10 mouse cellular contexts compared by ENCODE assay signal in the genomic region with DNA sequence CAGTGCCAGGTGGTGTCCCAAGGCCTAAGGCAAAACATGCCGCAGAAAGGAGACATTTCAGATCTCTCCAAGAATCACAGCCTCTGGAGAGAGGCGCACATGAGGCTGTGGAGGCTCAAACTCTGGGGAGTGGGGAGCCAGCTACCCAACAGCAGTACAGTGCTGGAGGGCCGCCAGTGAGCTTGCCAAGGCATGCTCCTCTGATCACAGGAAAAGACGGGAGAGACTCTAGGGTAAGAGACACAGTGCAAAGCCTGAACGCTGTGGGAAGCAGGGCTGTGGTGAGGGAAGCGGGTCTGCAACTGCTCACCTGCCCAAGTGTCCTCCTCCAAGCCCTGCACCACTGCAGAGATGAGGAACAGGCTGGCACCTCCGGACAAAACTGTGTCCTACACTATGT. TPM values are rescaled to one million over a fixed set of nuclear protein-coding genes. Genes with fewer than 3 reads are reported as not detected.
DNase-seq lines count a peak whose midpoint lies in the region; ATAC-seq lines count a peak whose summit lies in the region.
"Had no signal": no experiment of that assay in that cellular context is flagged by ENCODE, and none has a peak within 500 bp of the region (broad histone marks: within the 10 kb centered on the region; RNA-seq: fewer than 3 reads in every experiment).

No protein-coding gene starts in this region.

- DNase-seq in urinary bladder, adult 2 months (ENCODE audit: low spot score), result peak; percentile 40
- no peak for DNase-seq in urinary bladder, postnatal 10 days (ENCODE audit: low spot score)
- DNase-seq in urinary bladder, postnatal 25 days (ENCODE audit: low spot score), result peak; percentile 44
- DNase-seq in lung, adult 18-20 months, result no peak
- DNase-seq in left cerebral cortex, adult 9 months (ENCODE audit: low spot score in 2 of 2), result no peak

- no peak overlapping the region for H3K27ac ChIP-seq in heart, embryonic 11.5 days (ENCODE audit: low read depth, low read length)
- H3K27ac ChIP-seq in heart, embryonic 12.5 days (ENCODE audit: poor library complexity, severe bottlenecking), result no peak overlapping the region
- no peak overlapping the region for H3K27ac ChIP-seq in kidney, embryonic 16.5 days (ENCODE audit: low read length)

- 47% methylated on average over 7 of the region's 7 CpGs for WGBS in heart, embryonic 11.5 days (ENCODE audit: insufficient replicate concordance)
- WGBS in heart, embryonic 12.5 days, result 42% methylated on average over 7 of the region's 7 CpGs
- 53% methylated on average over 7 of the region's 7 CpGs for WGBS in kidney, embryonic 16.5 days

- H3K4me1 ChIP-seq in heart, embryonic 11.5 days (ENCODE audit: control insufficient read depth, insufficient read depth, low read length), result no peaks in the 10 kb centered on the region
- H3K4me1 ChIP-seq in heart, embryonic 12.5 days (replicated peaks), result no peaks in the 10 kb centered on the region; the same call in 1 of the 2 replicates
- 0 out of 2 replicates have a peak, but pooled peaks cover 3% of the 10 kb centered on the region for H3K4me1 ChIP-seq in kidney, embryonic 16.5 days (ENCODE audit: insufficient read depth, low read length)

- ATAC-seq in heart, embryonic 11.5 days (replicated peaks; ENCODE audit: insufficient number of reproducible peaks, low FRiP score, low TSS enrichment), result no peak
- ATAC-seq in heart, embryonic 12.5 days (ENCODE audit: insufficient number of reproducible peaks, low FRiP score), result no peak
- ATAC-seq in kidney, embryonic 16.5 days (ENCODE audit: low FRiP score, low TSS enrichment), result no peak

- no peak overlapping the region for H3K4me3 ChIP-seq in heart, embryonic 11.5 days (ENCODE audit: low read depth, low read length)
- H3K4me3 ChIP-seq in heart, embryonic 12.5 days, result no peak overlapping the region
- H3K4me3 ChIP-seq in kidney, embryonic 16.5 days (ENCODE audit: low read length), result peak overlapping the region; percentile 54

- no peak overlapping the region for H3K9ac ChIP-seq in heart, embryonic 11.5 days (ENCODE audit: low read depth, low read length)
- no peak overlapping the region for H3K9ac ChIP-seq in heart, embryonic 12.5 days
- H3K9ac ChIP-seq in kidney, embryonic 16.5 days (replicated peaks; ENCODE audit: low read length), result 0 out of 2 replicates have a peak overlapping the region, but pooled peaks have one; percentile 13

- H3K27me3 ChIP-seq in heart, embryonic 11.5 days (ENCODE audit: control insufficient read depth, insufficient read depth, low read length), result peaks cover 19% of the 10 kb centered on the region
- H3K27me3 ChIP-seq in heart, embryonic 12.5 days (replicated peaks), result peaks cover 39% of the 10 kb centered on the region
- H3K27me3 ChIP-seq in kidney, embryonic 16.5 days (ENCODE audit: insufficient read depth, low read length), result peaks cover 2% of the 10 kb centered on the region; the same call in 1 of the 2 replicates

- H3K36me3 ChIP-seq in heart, embryonic 11.5 days (ENCODE audit: control insufficient read depth, insufficient read depth, low read length), result no peaks in the 10 kb centered on the region
- no peaks in the 10 kb centered on the region for H3K36me3 ChIP-seq in heart, embryonic 12.5 days
- H3K36me3 ChIP-seq in kidney, embryonic 16.5 days (ENCODE audit: insufficient read depth, low read length), result no peaks in the 10 kb centered on the region

- no peaks in the 10 kb centered on the region for H3K9me3 ChIP-seq in heart, embryonic 11.5 days (replicated peaks; ENCODE audit: control insufficient read depth, low read length)
- no peaks in the 10 kb centered on the region for H3K9me3 ChIP-seq in heart, embryonic 12.5 days (replicated peaks)
- no peaks in the 10 kb centered on the region for H3K9me3 ChIP-seq in kidney, embryonic 16.5 days (ENCODE audit: low read length)

- H3K4me2 ChIP-seq in heart, embryonic 11.5 days, result peak overlapping the region; percentile 76; the same call in 1 of the 2 replicates
- no peak overlapping the region for H3K4me2 ChIP-seq in heart, embryonic 12.5 days
- H3K4me2 ChIP-seq in kidney, embryonic 16.5 days (replicated peaks; ENCODE audit: low read depth, low read length), result peak overlapping the region; percentile 63; the same call in 1 of the 2 replicates

RNA-seq across cellular contexts. Expression of gene Acaa1b, which starts 1.1 kb away (rescaled TPM):
- 0.50 TPM in 1 of 2 replicates, not detected in the other for polyA plus RNA-seq in heart, embryonic 11.5 days (2014; fragmentation: Nextera tagmentation; extraction: Ambion mirVana)
- polyA plus RNA-seq in heart, embryonic 12.5 days (2016; fragmentation: Nextera tagmentation; extraction: Ambion mirVana), result 0.35 and 0.78 TPM in 2 replicates
- polyA plus RNA-seq in urinary bladder, adult 2 months (2012; rRNA removed), result 206 and 222 TPM in 2 replicates
- 44.0 and 52.4 TPM in 2 replicates for polyA plus RNA-seq in kidney, embryonic 16.5 days (2015; fragmentation: Nextera tagmentation; extraction: Ambion mirVana)

RNA-seq across cellular contexts. Expression of gene Gm47289, which starts 3.1 kb away (rescaled TPM):
- polyA plus RNA-seq in heart, embryonic 11.5 days (2014; fragmentation: Nextera tagmentation; extraction: Ambion mirVana), result not detected in 2 replicates
- not detected in 2 replicates for polyA plus RNA-seq in heart, embryonic 12.5 days (2016; fragmentation: Nextera tagmentation; extraction: Ambion mirVana)
- polyA plus RNA-seq in urinary bladder, adult 2 months (2012; rRNA removed), result 0.03 and 0.07 TPM in 2 replicates
- polyA plus RNA-seq in kidney, embryonic 16.5 days (2015; fragmentation: Nextera tagmentation; extraction: Ambion mirVana), result not detected in 2 replicates
- polyA plus RNA-seq: cerebellum, adult 2 months; neural tube, embryonic 11.5 days had no signal

RNA-seq across cellular contexts. Expression of gene Slc22a13, which starts 53.1 kb away (rescaled TPM):
- not detected in 2 replicates for polyA plus RNA-seq in heart, embryonic 11.5 days (2014; fragmentation: Nextera tagmentation; extraction: Ambion mirVana)
- polyA plus RNA-seq in heart, embryonic 12.5 days (2016; fragmentation: Nextera tagmentation; extraction: Ambion mirVana), result not detected in 2 replicates
- polyA plus RNA-seq in urinary bladder, adult 2 months (2012; rRNA removed), result 0.04 and 0.07 TPM in 2 replicates
- 22.1 and 22.9 TPM in 2 replicates for polyA plus RNA-seq in kidney, embryonic 16.5 days (2015; fragmentation: Nextera tagmentation; extraction: Ambion mirVana)
- polyA plus RNA-seq: cerebellum, adult 2 months; neural tube, embryonic 11.5 days had no signal

RNA-seq across cellular contexts. Expression of gene Dlec1, which starts 53.5 kb away (rescaled TPM):
- polyA plus RNA-seq in heart, embryonic 11.5 days (2014; fragmentation: Nextera tagmentation; extraction: Ambion mirVana), result 0.31 and 0.56 TPM in 2 replicates
- polyA plus RNA-seq in heart, embryonic 12.5 days (2016; fragmentation: Nextera tagmentation; extraction: Ambion mirVana), result 0.49 and 0.55 TPM in 2 replicates
- 3.2 and 4.2 TPM in 2 replicates for polyA plus RNA-seq in urinary bladder, adult 2 months (2012; rRNA removed)
- 6.1 and 7.7 TPM in 2 replicates for polyA plus RNA-seq in kidney, embryonic 16.5 days (2015; fragmentation: Nextera tagmentation; extraction: Ambion mirVana)

Comparison
In these comparisons a context has a peak if more than half of its experiments do, and no peak if none do; other contexts are left out.
1. DNase-seq: peak in urinary bladder, adult 2 months (single experiment) and urinary bladder, postnatal 25 days (single experiment); none in urinary bladder, postnatal 10 days (single experiment), lung, adult 18-20 months (0 of 2) and left cerebral cortex, adult 9 months (0 of 2).
2. RNA of gene Acaa1b, which starts 1.1 kb away (polyA plus RNA-seq): 206 to 222 TPM in urinary bladder, adult 2 months and 44.0 to 52.4 TPM in kidney, embryonic 16.5 days; 0.35 to 0.78 TPM in heart, embryonic 12.5 days and 0.50 TPM in heart, embryonic 11.5 days; every median in the first group is over 10 times any median in the second.
3. RNA of gene Slc22a13, which starts 53.1 kb away (polyA plus RNA-seq): 22.1 to 22.9 TPM in kidney, embryonic 16.5 days; not detected in heart, embryonic 12.5 days, 0.04 to 0.07 TPM in urinary bladder, adult 2 months and not detected in heart, embryonic 11.5 days; every median in the first group is over 10 times any median in the second.